Mouse (Mus musculus) neural tube, embryonic 14.5 days (tissue): ENCODE data around the gene Rnf43. TPM values are rescaled to one million over a fixed set of nuclear protein-coding genes. Genes with fewer than 3 reads are reported as not detected.

Source experiments
- ATAC-seq: fragments of 200-750 bp; cut with Nextera tagmentation; 2 replicates; pipeline ENCODE4 v1.8.0; 2017; ENCODE audit warnings: low read depth, mild to moderate bottlenecking, moderate TSS enrichment, moderate library complexity
- H3K27ac ChIP-seq: fragments of 300-500 bp; sonication (generic); 2 replicates; pipeline ENCODE4 v1.5.1; 2014; ENCODE audit warnings: low read depth, mild to moderate bottlenecking, control low read depth, low read length, moderate library complexity, mixed read lengths
- H3K27me3 ChIP-seq: fragments of 300-500 bp; sonication (generic); 2 replicates; pipeline ENCODE4 v1.6.1; 2014; ENCODE audit warnings: low read length; ENCODE audit not compliant: control insufficient read depth, insufficient read depth
- H3K36me3 ChIP-seq: fragments of 300-500 bp; sonication (generic); 2 replicates; pipeline ENCODE4 v1.6.1; 2014; ENCODE audit warnings: low read length, mixed read lengths; ENCODE audit not compliant: control insufficient read depth, insufficient read depth
- H3K4me1 ChIP-seq: fragments of 300-500 bp; sonication (generic); 2 replicates; pipeline ENCODE4 v1.6.1; 2014; ENCODE audit warnings: low read length; ENCODE audit not compliant: control insufficient read depth, insufficient read depth
- H3K4me2 ChIP-seq: fragments of 300-500 bp; sonication (generic); 2 replicates; pipeline ENCODE4 v1.6.1; 2014; ENCODE audit warnings: mild to moderate bottlenecking, low read depth, low read length, control low read depth
- H3K4me3 ChIP-seq: fragments of 300-500 bp; sonication (generic); 2 replicates; pipeline ENCODE4 v1.5.1; 2014; ENCODE audit warnings: low read depth, low read length, control low read depth, mixed read lengths
- H3K9ac ChIP-seq: fragments of 300-500 bp; sonication (generic); replicated peaks from 2 replicates; pipeline ENCODE4 v1.6.1; 2014; ENCODE audit warnings: low read depth, mild to moderate bottlenecking, control low read depth, low read length, mixed read lengths
- H3K9me3 ChIP-seq: fragments of 300-500 bp; sonication (generic); 2 replicates; pipeline ENCODE4 v1.6.1; 2016; ENCODE audit warnings: low read length; ENCODE audit not compliant: control insufficient read depth
- whole genome bisulfite sequencing: fragments of 180-500 bp; shearing (Covaris S2); extraction: QIAGEN DNeasy Blood & Tissue Kit; methylation state at CpG from one replicate; pipeline ENCODE4 v1.1.7; 2014; 5-methylcytosine and 5-hydroxymethylcytosine counted together
- polyA plus RNA-seq: library from polyadenylated mRNA; unstranded; fragments of >200 nt; fragmentation: Nextera tagmentation; extraction: Ambion mirVana; gene quantifications from 2 replicates; pipeline ENCODE4 v1.2.1, GENCODE M21; 2014

The Rnf43 gene
- polyA plus RNA-seq, 1 experiment from 2014 or later, result 0.71 TPM

DNA sequence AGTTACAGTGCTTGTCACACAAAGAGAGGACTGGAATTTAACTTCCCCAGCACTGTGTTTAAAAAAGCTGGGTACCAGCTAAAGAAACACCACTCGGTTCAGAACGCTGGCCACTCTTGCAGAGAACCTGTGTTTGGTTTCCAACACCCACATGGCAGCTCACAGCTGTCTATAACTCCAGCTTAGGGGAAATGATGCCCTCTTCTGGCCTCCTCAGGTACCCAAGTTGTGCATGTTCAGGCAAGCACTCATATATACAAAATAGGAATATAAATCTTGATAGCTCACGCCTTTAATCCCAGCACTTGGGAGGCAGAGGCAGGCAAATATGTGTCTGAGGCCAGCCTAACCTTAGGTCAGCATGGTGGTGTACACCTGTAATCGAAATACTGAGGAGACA, 53.5 kb downstream of the Rnf43 start:
- no peak for ATAC-seq
- WGBS, result 84% methylated on average over 4 of the region's 4 CpGs

DNA sequence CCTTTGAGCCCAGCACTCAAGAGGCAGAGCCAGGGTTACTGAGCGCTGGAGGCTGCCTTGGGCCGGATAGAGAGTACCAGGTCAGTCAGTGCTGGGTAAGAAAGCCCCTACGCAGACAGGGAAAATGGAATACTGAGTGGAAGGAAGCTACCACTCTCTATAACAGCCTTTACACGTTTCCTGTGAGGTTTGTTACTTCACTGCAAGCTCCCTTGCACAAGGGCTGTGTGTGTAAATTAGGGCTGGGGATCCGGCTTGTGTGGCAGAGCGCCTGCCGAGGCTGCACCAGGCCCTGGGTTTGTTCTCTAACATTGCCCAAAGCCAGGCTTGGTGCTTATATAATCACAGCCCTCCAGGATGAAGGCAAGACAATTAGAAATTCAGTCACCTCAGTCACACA, 57.0 kb downstream of the Rnf43 start:
- H3K4me3 ChIP-seq, result no peak overlapping the region
- no peak overlapping the region for H3K4me2 ChIP-seq
- H3K9me3 ChIP-seq, result no peaks in the 10 kb centered on the region
- no peaks in the 10 kb centered on the region for H3K4me1 ChIP-seq
- no peak overlapping the region for H3K27ac ChIP-seq
- 78% methylated on average over 7 of the region's 7 CpGs for WGBS
- no peaks in the 10 kb centered on the region for H3K36me3 ChIP-seq
- H3K9ac ChIP-seq, result no peak overlapping the region
- no peaks in the 10 kb centered on the region for H3K27me3 ChIP-seq
- no peak for ATAC-seq

More for the DNA sequence above, 53.5 kb downstream of the Rnf43 start:
- Histone ChIP-seq H3K4me2 (no peak overlapping the region), H3K27ac (no peak overlapping the region), H3K36me3 (no peaks in the 10 kb centered on the region), H3K9me3 (no peaks in the 10 kb centered on the region), H3K4me3 (no peak overlapping the region), H3K4me1 (no peaks in the 10 kb centered on the region), H3K9ac (no peak overlapping the region), H3K27me3 (no peaks in the 10 kb centered on the region)

DNA sequence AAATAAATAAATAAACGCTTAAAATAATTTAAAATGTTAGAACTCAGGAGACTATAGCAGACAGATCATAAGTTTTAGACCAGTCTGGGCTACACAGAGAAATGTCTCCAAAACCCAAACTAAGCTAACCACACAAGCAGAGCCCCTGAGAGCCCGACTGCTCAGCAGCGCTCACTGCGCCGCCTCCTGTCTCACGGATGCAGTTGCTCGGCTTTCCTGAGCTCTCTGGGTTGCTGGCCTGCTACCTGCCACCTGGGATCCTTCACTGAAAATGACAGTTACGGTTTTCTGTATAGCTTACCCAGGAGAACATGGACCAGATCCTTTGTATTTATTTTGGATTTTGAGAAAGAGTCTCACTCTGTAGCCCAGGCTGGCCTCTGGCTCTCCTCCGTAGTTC, 57.8 kb downstream of the Rnf43 start:
- no peaks in the 10 kb centered on the region for H3K36me3 ChIP-seq
- H3K4me2 ChIP-seq, result no peak overlapping the region
- no peaks in the 10 kb centered on the region for H3K9me3 ChIP-seq
- no peak overlapping the region for H3K9ac ChIP-seq
- no peaks in the 10 kb centered on the region for H3K27me3 ChIP-seq
- H3K4me3 ChIP-seq, result no peak overlapping the region
- WGBS, result 58% methylated on average over 9 of the region's 9 CpGs
- H3K27ac ChIP-seq, result no peak overlapping the region
- H3K4me1 ChIP-seq, result no peaks in the 10 kb centered on the region
- no peak for ATAC-seq

DNA sequence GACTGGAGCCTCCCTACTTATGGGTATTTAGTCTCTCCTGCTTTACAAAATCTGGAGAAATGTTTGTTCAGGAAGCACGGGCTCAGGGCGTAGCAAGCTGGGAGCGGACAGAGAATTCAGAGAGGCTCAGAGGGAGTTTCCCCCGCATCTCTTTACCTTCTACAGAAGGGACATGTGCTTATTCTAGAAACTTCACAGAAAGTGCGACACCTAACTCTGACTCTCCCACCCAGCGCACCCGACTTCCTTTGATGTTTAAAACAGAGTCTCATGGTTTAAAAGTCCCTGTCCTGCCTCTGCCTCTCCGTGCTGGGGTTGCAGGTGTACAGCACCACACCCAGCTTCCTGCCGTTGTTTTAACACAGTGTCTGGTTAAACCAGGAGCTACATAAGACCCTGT, 58.3 kb downstream of the Rnf43 start:
- no peak overlapping the region for H3K4me2 ChIP-seq
- no peaks in the 10 kb centered on the region for H3K4me1 ChIP-seq
- no peak overlapping the region for H3K27ac ChIP-seq
- ATAC-seq, result no peak
- no peaks in the 10 kb centered on the region for H3K27me3 ChIP-seq
- no peak overlapping the region for H3K9ac ChIP-seq
- no peaks in the 10 kb centered on the region for H3K9me3 ChIP-seq
- no peak overlapping the region for H3K4me3 ChIP-seq
- H3K36me3 ChIP-seq, result no peaks in the 10 kb centered on the region
- WGBS, result 75% methylated on average over 9 of the region's 9 CpGs

DNA sequence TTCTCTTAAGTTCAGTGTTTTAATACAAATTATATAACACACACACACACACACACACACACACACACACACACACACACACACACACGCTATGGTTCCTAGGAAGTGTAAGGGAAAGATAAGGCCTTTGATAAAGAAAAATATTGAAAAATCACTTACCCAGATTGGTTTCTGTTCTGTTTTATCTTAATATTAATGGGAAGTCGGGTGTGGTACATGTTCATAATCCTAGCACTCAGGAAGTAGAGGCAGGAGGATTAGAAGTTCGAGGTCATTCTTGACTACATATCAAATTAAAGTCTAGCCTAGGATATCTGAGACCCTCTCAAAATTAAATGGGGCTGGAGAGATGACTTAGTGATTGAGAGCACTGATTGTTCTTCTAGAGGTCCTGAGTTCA, 59.6 kb downstream of the Rnf43 start:
- H3K36me3 ChIP-seq, result no peaks in the 10 kb centered on the region
- H3K4me1 ChIP-seq, result no peaks in the 10 kb centered on the region
- H3K9me3 ChIP-seq, result no peaks in the 10 kb centered on the region
- H3K9ac ChIP-seq, result no peak overlapping the region
- H3K27ac ChIP-seq, result no peak overlapping the region
- WGBS, result 88% methylated on average over 3 of the region's 3 CpGs
- H3K4me3 ChIP-seq, result no peak overlapping the region
- no peaks in the 10 kb centered on the region for H3K27me3 ChIP-seq
- no peak for ATAC-seq
- no peak overlapping the region for H3K4me2 ChIP-seq

DNA sequence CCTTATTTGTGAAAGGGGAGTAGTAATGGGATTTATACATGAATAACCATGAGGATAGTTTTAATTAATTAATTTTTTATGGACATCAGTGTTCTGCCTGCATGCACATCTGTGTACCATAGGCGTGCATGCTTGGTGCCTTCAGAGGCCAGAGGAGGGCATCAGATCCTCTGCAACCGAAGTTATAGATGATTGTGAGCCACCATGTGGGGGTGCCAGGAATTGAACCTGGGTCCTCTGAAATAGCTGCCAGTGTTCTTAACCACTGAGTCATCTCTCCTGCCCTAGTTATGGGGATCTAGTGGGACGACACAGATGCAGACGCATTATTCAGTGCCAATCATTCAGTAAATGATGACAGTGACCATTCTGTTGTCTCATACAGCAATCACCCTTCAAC, 60.4 kb downstream of the Rnf43 start:
- ATAC-seq, result no peak
- H3K4me2 ChIP-seq, result no peak overlapping the region
- H3K4me3 ChIP-seq, result no peak overlapping the region
- H3K36me3 ChIP-seq, result no peaks in the 10 kb centered on the region
- 86% methylated on average over 4 of the region's 4 CpGs for whole genome bisulfite sequencing
- no peaks in the 10 kb centered on the region for H3K27me3 ChIP-seq
- H3K27ac ChIP-seq, result no peak overlapping the region
- no peaks in the 10 kb centered on the region for H3K9me3 ChIP-seq
- H3K9ac ChIP-seq, result no peak overlapping the region
- H3K4me1 ChIP-seq, result no peaks in the 10 kb centered on the region

DNA sequence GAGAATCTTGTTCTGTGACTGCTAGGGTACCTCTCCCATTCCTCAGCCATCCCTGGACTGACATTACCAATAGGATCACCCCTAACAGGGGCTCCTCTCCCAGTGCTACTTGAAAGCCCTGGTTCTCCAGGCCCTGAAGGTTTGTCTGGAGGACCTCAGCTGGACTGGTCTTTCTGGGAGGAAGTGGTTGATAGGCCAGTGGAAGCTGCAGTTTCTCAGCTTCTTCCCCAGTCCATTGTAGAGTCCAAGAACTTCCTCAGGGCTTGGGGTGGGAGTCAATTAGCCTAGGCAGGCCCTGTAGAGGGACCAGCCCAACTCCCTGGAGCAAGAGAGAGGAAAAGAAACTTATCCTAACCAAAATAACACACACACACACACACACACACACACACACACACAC, 63.0 kb downstream of the Rnf43 start:
- no peak for ATAC-seq

DNA sequence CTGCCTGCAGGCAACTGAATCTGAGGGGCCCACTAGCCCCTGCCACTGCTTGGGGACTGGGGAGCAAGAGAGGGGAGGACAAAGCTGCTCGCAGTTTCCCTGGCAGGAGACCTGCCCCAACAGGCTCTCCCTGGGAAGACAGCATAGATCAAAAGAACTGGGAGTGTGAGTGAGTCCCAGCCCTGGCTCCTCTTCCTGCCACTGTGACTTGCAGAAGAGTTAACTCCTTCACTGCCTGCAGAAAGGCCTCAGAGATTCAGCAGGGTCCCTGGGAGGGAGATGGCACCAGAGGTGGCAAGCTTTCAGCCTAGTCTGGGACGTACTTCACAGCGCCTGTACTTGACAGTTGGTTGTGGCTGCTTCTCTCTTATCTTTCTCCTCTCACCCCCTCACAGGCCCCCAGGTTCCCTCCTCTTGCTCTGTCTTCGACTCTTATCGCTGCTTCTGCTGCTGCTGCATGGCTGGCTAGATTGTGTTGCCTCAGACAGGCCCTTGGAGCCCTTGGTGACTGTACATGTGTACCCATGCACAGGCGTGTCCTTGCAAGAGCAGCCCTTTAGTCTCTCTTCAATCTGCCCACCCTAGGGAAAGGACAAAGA, 63.5 kb downstream of the Rnf43 start:
- H3K4me2 ChIP-seq, result no peak overlapping the region
- H3K4me1 ChIP-seq, result no peaks in the 10 kb centered on the region
- no peaks in the 10 kb centered on the region for H3K36me3 ChIP-seq
- H3K9me3 ChIP-seq, result no peaks in the 10 kb centered on the region
- H3K27me3 ChIP-seq, result no peaks in the 10 kb centered on the region
- H3K27ac ChIP-seq, result no peak overlapping the region
- ATAC-seq, result no peak
- no peak overlapping the region for H3K4me3 ChIP-seq
- no peak overlapping the region for H3K9ac ChIP-seq
- WGBS, result 36% methylated on average over 6 of the region's 6 CpGs

More for the DNA sequence above, 63.0 kb downstream of the Rnf43 start:
- Histone ChIP-seq H3K9ac (no peak overlapping the region), H3K27me3 (no peaks in the 10 kb centered on the region), H3K4me3 (no peak overlapping the region), H3K9me3 (no peaks in the 10 kb centered on the region), H3K4me1 (no peaks in the 10 kb centered on the region), H3K36me3 (no peaks in the 10 kb centered on the region), H3K27ac (no peak overlapping the region), H3K4me2 (no peak overlapping the region)

DNA sequence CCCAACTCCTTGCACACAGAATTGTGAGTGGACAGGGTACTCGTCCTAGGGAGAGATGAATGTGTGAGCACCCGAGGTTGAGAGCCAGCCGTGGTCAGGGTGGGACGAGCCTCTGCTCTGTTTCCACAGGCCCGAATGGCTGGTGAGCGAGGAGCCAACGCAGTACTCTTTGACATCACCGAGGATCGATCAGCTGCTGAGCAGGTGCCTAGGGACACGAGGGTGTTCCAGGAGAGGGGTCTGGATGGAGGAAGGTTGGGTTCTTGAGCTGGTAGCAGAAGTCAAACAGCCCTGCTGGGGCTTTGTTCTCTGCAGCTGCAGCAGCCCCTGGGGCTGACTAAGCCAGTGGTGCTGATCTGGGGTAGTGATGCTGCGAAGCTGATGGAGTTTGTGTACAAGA, 64.5 kb downstream of the Rnf43 start:
- no peaks in the 10 kb centered on the region for H3K4me1 ChIP-seq
- H3K4me3 ChIP-seq, result no peak overlapping the region
- no peaks in the 10 kb centered on the region for H3K36me3 ChIP-seq
- H3K9me3 ChIP-seq, result no peaks in the 10 kb centered on the region
- no peaks in the 10 kb centered on the region for H3K27me3 ChIP-seq
- no peak overlapping the region for H3K27ac ChIP-seq
- 65% methylated on average over 11 of the region's 11 CpGs for WGBS
- H3K9ac ChIP-seq, result no peak overlapping the region
- H3K4me2 ChIP-seq, result no peak overlapping the region
- no peak for ATAC-seq
